Mouse (Mus musculus): ENCODE data around the gene Nlrp9b. TPM values are rescaled to one million over a fixed set of nuclear protein-coding genes. Genes with fewer than 3 reads are reported as not detected.
"Not testable (repeated sequence)": the region's sequence is repeated elsewhere in the genome, so short reads cannot be mapped to it uniquely, and the experiment has no call there.

Nlrp9b gene
- total RNA-seq, 2 experiments from 2014 or later, result not detected

DNA sequence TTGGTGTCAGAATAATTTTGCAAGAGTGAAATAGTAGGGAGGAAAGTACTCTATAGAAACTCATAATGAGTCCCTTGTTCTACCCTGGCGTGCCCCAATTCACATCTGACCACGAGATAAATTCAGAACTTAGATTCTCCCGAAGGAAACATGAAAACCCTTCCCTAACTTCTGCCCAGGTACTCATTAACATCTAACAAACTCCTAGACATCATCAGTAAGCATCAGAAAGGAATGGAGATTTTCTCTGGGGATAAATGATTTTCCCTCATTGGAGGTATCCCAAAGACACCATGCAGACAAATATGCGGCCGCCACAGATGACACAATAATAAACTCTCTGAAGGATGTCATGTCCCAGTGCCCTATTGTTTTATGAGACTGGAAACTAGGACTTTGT lies 108.1 kb downstream of the Nlrp9b start, which contains the start of gene Vmn1r91:
TSS of gene Vmn1r91 (plus strand) at position 301 of the 400 bp plus-strand sequence.
- ATAC-seq (replicated peaks; ENCODE audit: low FRiP score, poor library complexity, severe bottlenecking), result not testable (repeated sequence)

DNA sequence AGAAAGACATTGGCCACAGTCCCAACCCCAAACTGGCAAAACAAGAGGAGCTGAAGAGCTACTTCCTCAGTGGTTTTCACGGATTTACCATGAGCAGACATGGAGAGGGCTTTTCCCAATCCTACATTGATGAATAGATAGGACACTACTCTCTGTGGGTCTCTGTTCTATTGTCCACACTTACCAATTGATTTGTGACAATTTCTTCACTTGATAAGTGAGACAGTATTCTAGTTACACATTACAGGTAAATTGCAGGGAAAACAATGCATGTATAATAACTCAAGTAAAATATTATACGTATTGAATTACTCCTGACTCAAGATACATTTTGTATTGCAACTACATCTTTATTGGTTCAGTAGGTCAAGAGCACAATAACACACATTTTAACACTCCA lies 131.2 kb downstream of the Nlrp9b start, which contains the start of gene Gm16442:
TSS of gene Gm16442 (minus strand) at position 101 of the 400 bp plus-strand sequence.
- not testable (repeated sequence) for ATAC-seq (replicated peaks; ENCODE audit: low FRiP score, poor library complexity, severe bottlenecking)

Other genes starting within 250 kb of the Nlrp9b start
- gene Nectin2, start 241.0 kb upstream of the Nlrp9b start, total RNA-seq (2015; ENCODE audit: low replicate concordance), result not detected in 2 replicates
- gene Nectin2, start 241.0 kb upstream of the Nlrp9b start, total RNA-seq (2017; ENCODE audit: low replicate concordance), result 0.64 TPM in 1 of 2 replicates, not detected in the other
- not detected in 2 replicates for gene Bcam, start 220.4 kb upstream of the Nlrp9b start, total RNA-seq (2015; ENCODE audit: low replicate concordance)
- gene Bcam, start 220.4 kb upstream of the Nlrp9b start, total RNA-seq (2017; ENCODE audit: low replicate concordance), result not detected in 2 replicates
- gene Cblc, start 194.7 kb upstream of the Nlrp9b start, total RNA-seq (2015; ENCODE audit: low replicate concordance), result not detected in 2 replicates
- not detected in 2 replicates for gene Cblc, start 194.7 kb upstream of the Nlrp9b start, total RNA-seq (2017; ENCODE audit: low replicate concordance)
- 15.5 and 21.3 TPM in 2 replicates for gene Bcl3, start 168.7 kb upstream of the Nlrp9b start, total RNA-seq (2015; ENCODE audit: low replicate concordance)
- 0.77 TPM in 1 of 2 replicates, not detected in the other for gene Bcl3, start 168.7 kb upstream of the Nlrp9b start, total RNA-seq (2017; ENCODE audit: low replicate concordance)
- gene Gm19345, start 139.5 kb upstream of the Nlrp9b start, total RNA-seq (2015; ENCODE audit: low replicate concordance), result not detected in 2 replicates
- not detected in 2 replicates for gene Gm19345, start 139.5 kb upstream of the Nlrp9b start, total RNA-seq (2017; ENCODE audit: low replicate concordance)
- not detected in 2 replicates for gene Ceacam16, start 130.2 kb upstream of the Nlrp9b start, total RNA-seq (2015; ENCODE audit: low replicate concordance)
- not detected in 2 replicates for gene Ceacam16, start 130.2 kb upstream of the Nlrp9b start, total RNA-seq (2017; ENCODE audit: low replicate concordance)
- not detected in 2 replicates for gene Ceacam19, start 103.5 kb upstream of the Nlrp9b start, total RNA-seq (2015; ENCODE audit: low replicate concordance)
- not detected in 2 replicates for gene Ceacam19, start 103.5 kb upstream of the Nlrp9b start, total RNA-seq (2017; ENCODE audit: low replicate concordance)
- 0.72 TPM in 1 of 2 replicates, not detected in the other for gene Pvr, start 70.3 kb upstream of the Nlrp9b start, total RNA-seq (2015; ENCODE audit: low replicate concordance)
- gene Pvr, start 70.3 kb upstream of the Nlrp9b start, total RNA-seq (2017; ENCODE audit: low replicate concordance), result 0.13 and 2.0 TPM in 2 replicates
- not detected in 2 replicates for gene Igsf23, start 40.7 kb upstream of the Nlrp9b start, total RNA-seq (2015; ENCODE audit: low replicate concordance)
- 2.4 TPM in 1 of 2 replicates, not detected in the other for gene Igsf23, start 40.7 kb upstream of the Nlrp9b start, total RNA-seq (2017; ENCODE audit: low replicate concordance)
- not detected in 2 replicates for gene Ceacam20, start 26.1 kb upstream of the Nlrp9b start, total RNA-seq (2015; ENCODE audit: low replicate concordance)
- not detected in 2 replicates for gene Ceacam20, start 26.1 kb upstream of the Nlrp9b start, total RNA-seq (2017; ENCODE audit: low replicate concordance)
- gene Vmn1r91, start 108.2 kb downstream of the Nlrp9b start, total RNA-seq (2015; ENCODE audit: low replicate concordance), result not detected in 2 replicates
- not detected in 2 replicates for gene Vmn1r91, start 108.2 kb downstream of the Nlrp9b start, total RNA-seq (2017; ENCODE audit: low replicate concordance)
- gene Gm16442, start 131.1 kb downstream of the Nlrp9b start, total RNA-seq (2015; ENCODE audit: low replicate concordance), result not detected in 2 replicates
- not detected in 2 replicates for gene Gm16442, start 131.1 kb downstream of the Nlrp9b start, total RNA-seq (2017; ENCODE audit: low replicate concordance)
- not detected in 2 replicates for gene Vmn1r93, start 147.6 kb downstream of the Nlrp9b start, total RNA-seq (2015; ENCODE audit: low replicate concordance)
- gene Vmn1r93, start 147.6 kb downstream of the Nlrp9b start, total RNA-seq (2017; ENCODE audit: low replicate concordance), result not detected in 2 replicates
- gene Vmn1r94, start 176.9 kb downstream of the Nlrp9b start, total RNA-seq (2015; ENCODE audit: low replicate concordance), result not detected in 2 replicates
- gene Vmn1r94, start 176.9 kb downstream of the Nlrp9b start, total RNA-seq (2017; ENCODE audit: low replicate concordance), result not detected in 2 replicates
- gene Vmn1r95, start 202.2 kb downstream of the Nlrp9b start, total RNA-seq (2015; ENCODE audit: low replicate concordance), result not detected in 2 replicates
- gene Vmn1r95, start 202.2 kb downstream of the Nlrp9b start, total RNA-seq (2017; ENCODE audit: low replicate concordance), result not detected in 2 replicates
- not detected in 2 replicates for gene Gm6164, start 214.1 kb downstream of the Nlrp9b start, total RNA-seq (2015; ENCODE audit: low replicate concordance)
- gene Gm6164, start 214.1 kb downstream of the Nlrp9b start, total RNA-seq (2017; ENCODE audit: low replicate concordance), result not detected in 2 replicates
- gene Gm4498, start 242.4 kb downstream of the Nlrp9b start, total RNA-seq (2015; ENCODE audit: low replicate concordance), result not detected in 2 replicates
- not detected in 2 replicates for gene Gm4498, start 242.4 kb downstream of the Nlrp9b start, total RNA-seq (2017; ENCODE audit: low replicate concordance)